Mouse (Mus musculus) frontal cortex, postnatal 36 days (tissue): ENCODE data around the gene Ppt2.

ENCODE experiments used
- DNase-seq, 2 experiments: peaks; one replicate each; pipeline ENCODE4 v3.0.0; 2022; ENCODE audit warnings: low spot score in 2 of 2

Gene Ppt2

DNA sequence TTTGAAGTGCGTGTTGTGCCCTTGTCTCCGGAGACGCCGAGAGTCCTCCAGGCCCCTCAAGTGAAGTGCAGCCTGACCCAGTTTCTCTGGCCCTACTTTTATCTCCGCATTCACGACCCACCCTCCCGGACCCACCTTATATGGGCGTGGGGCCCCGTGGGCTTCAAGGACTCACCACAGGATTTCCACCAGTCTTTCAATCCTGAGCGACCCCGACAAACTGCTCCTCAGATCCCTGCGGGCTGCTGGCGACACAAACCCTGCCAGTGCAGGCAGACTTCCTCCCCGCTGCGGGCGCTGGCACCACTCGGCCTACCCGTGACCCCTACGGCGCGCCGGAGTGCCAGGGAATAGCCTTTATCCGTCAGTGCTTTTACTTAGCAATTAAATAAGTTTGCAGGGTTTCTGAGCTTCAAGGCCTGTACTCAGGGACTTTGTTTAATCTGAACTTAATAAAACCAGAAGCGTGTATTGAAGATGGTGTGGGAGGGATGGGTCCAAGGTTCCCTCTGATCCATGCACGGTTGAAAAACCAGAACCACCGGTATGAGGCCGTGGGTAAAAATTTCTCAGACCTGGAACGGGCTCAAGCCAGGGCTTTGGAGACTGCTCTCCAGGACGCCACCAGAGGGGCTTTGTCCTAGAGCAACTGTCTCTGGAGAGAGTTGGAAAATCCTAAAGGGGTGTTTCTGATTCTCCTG, at the start of gene Ppt2:
Gene Ppt2, minus strand, starts transcription at position 568 of the 701 bp plus-strand sequence.
- no peak for DNase-seq

- DNase-seq = no peak
Observed at GRCm38 (mm10) chr17:34676671-34677070, 48.4 kb upstream of the Ppt2 start.

GRCm38 (mm10) chr17:34676093-34676460, 47.8 kb upstream of the Ppt2 start:
- no peak for DNase-seq

DNA sequence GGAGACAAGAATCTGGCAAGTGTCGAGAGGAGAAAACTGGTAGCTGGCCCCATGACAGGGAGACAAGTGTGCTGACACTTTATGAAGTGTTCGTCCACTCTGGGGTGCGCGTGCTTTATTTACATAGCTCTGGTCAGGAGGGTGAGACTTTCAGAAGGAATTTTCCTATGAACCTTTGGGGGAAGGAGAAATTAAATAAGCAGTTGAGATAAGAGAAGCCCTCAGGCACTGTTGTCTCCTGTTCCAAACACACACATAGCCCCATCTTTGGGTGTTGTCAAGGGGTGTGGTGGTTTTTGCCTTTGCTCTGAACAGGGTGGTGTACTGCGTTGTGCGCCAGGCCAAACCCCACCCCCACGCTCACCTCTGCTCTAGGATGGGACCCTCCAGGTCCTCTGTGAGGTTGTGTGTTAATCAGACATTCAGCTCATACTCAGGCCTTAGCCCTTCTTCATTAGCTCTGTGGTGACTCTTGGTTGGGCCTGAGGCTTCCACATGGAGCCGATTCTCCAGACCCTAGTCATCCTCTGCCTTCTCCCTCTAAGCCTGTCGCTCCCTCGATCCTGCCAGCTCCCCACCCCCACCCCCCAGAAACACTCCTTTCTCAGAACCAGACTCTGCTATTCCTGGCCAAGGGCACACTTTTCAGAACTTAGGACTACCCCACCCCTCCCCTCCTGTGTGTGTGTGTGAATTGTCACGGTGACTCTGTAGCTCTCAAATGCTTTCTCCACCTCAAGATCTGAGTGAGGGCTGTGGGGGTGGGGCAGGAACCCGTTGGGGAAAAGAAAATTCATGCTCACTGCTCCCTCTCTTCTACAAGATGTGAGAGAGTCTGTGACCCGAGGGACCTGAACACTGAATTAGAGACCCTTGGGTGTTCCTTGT, 47.1 kb upstream of the Ppt2 start:
- no peak for DNase-seq

GRCm38 (mm10) chr17:34674524-34675204, 46.4 kb upstream of the Ppt2 start:
- DNase-seq = no peak

GRCm38 (mm10) chr17:34673139-34673538, 44.8 kb upstream of the Ppt2 start:
- DNase-seq = no peak

- no peak for DNase-seq
Observed at GRCm38 (mm10) chr17:34672246-34672792, 44.0 kb upstream of the Ppt2 start.

GRCm38 (mm10) chr17:34671151-34672066, 43.1 kb upstream of the Ppt2 start:
- DNase-seq = no peak

DNA sequence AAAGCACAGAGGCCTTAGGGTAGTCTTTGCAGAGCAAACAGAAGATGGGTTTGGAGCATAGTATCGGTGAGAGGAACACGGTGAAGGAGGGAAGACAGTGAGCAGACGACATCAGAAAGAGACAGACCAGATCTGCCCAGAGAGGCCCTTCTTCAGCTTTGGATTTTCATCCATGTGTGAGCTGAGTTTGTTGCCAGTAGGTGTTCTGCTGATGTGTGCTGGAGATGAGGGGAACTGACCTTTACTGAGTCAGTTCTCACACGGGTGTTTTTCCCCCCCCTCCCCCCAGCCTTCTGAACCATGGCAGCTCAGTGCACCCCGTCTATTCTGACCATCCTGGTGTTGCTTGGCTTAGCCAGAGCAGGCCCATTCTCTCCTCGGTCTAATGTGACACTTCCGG, 41.9 kb upstream of the Ppt2 start, which contains the start of gene Tnxb:
Gene Tnxb, plus strand, starts transcription at position 301 of the 400 bp plus-strand sequence.
- DNase-seq = no peak

DNA sequence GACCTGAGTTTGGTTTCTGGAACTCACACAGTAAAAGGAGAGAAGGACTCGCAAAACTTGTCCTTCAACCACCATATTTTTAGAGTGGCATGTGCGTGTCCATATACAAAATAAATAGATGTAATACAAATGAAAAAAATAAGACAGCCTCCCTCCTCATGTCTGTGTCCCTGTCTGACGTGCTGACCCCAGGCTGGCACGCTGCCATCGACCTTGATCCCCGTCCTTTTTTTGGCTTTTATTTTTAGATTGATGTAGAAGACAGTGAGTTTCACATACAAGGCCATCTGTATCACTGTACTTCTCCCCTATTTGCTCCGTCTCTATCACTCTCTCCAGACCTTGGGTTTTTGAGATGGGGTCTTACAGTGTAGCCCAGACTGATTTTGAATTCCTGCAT, 36.2 kb upstream of the Ppt2 start:
- no peak for DNase-seq

DNA sequence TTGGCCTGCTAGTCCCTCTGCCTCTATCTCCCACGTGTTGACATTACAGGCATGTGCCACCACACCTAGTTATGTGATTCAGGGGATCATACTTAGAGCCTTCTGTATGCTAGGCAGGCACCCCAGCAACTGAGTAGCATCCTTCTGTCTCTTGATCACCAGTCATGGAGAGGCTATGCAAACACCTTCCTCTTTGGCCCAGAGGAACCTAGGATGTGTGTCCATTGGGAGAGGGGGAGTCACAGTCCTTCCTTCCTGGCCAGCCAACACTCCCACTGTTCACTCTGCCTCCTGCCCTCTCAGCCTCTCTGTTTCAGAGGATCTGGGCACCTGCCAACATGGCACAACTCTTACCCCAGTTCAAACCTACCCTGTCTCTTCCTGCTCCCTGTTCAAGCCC, 35.2 kb upstream of the Ppt2 start:
- DNase-seq = no peak

DNA sequence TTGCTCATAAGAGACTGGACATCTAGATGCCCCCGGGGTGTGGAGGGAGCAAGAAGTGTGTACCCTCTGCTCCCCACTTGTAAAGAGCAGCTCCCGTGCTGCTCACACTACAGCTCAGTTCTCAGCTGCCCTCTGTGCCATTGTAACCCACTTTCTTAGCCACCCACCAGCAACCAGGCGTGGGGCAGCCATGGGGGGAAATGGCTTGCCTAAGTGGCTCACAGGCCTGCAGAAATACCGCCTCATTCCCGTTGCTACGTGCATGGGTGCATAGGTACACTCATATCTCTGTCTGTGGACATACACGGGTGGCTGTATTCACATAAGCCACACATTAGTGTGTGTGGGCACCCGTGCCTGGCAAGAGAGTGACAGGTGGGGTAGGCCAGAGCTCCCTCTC, 34.7 kb upstream of the Ppt2 start:
- DNase-seq = no peak

GRCm38 (mm10) chr17:34662468-34662867, 34.2 kb upstream of the Ppt2 start:
- no peak for DNase-seq

- DNase-seq = no peak
Observed at GRCm38 (mm10) chr17:34661121-34661591, 32.8 kb upstream of the Ppt2 start.

DNA sequence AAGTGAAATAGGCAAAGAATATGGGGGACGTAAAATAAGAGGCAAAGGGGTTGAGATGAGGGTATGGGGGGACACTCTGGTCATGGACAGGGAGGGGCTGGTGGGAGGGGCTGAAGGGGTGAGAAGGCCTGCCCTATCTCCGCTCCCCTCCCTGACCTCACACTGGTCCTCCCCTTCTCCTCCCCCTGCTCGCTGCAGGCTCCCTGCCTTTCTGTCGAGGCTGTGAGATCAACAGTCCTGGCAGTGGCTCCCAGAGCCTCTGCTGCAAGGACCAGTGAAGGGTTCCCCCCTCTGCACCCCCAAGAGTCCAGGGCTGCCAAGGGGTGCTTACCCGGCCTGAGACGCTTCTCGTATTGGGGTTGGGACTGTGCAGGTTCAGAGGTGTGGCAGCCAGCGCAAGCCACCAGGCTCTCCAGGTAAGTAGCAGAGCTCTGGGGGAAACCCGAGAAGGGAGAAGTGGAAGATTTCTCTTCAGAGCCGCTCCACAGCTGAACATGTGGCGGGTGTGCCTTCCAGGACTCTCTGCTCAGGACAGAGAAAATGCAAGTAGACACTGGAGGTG, 32.0 kb upstream of the Ppt2 start:
- no peak for DNase-seq

- DNase-seq = no peak
Observed at GRCm38 (mm10) chr17:34659897-34660214, 31.5 kb upstream of the Ppt2 start.

- DNase-seq = no peak
Observed at GRCm38 (mm10) chr17:34659181-34659896, 31.0 kb upstream of the Ppt2 start.

DNA sequence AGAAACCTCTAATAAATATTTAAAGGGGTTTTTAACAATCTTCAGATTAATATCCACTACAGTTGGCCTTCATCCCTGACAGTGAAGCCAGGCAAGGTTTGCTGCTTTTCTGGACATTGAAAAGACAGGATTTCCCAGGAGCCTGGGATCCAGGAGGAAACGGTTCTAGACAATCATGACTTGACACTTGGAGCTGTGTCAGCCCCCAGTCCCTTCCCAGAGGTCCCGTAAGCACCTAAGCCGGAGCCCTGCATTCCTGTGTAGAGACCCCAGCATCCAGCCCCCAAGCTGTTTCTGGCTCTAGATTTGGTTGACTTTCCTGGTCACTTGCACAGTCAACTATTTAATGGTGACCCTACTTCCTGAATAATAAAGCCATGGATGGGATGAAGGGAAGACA, 30.3 kb upstream of the Ppt2 start:
- DNase-seq = no peak

GRCm38 (mm10) chr17:34658145-34658544, 29.8 kb upstream of the Ppt2 start:
- DNase-seq = no peak

GRCm38 (mm10) chr17:34657271-34657670, 29.0 kb upstream of the Ppt2 start:
- no peak for DNase-seq
